Mouse (Mus musculus) urinary bladder, postnatal 25 days (tissue): ENCODE measurements around the gene Rpl12.
A peak's percentile ranks its signal among the peaks of the same experiment; 100 is the strongest.

Experiments
- DNase-seq: peaks from one replicate; pipeline ENCODE4 v3.0.0; 2022; ENCODE audit warnings: low spot score

Gene Rpl12

GRCm38 (mm10) chr2:32940483-32940882 lies 20.9 kb upstream of the Rpl12 start:
- no peak for DNase-seq

- no peak for DNase-seq
These were observed 13.9 kb upstream of the Rpl12 start for GRCm38 (mm10) chr2:32947454-32947853.

GRCm38 (mm10) chr2:32954581-32954980 lies 6.8 kb upstream of the Rpl12 start:
- DNase-seq: no peak

GRCm38 (mm10) chr2:32957344-32957743 lies 4.0 kb upstream of the Rpl12 start:
- DNase-seq: peak; percentile 36

- DNase-seq: no peak
These were observed 1.1 kb upstream of the Rpl12 start for GRCm38 (mm10) chr2:32960273-32960672.

- DNase-seq: peak; percentile 29
These were observed 909 bp downstream of the Rpl12 start for GRCm38 (mm10) chr2:32962062-32962874.

- no peak for DNase-seq
These were observed 1.5 kb downstream of the Rpl12 start for GRCm38 (mm10) chr2:32962875-32963220.

GRCm38 (mm10) chr2:32963544-32963943 lies 2.2 kb downstream of the Rpl12 start:
- DNase-seq: no peak

- DNase-seq: no peak
These were observed 2.6 kb downstream of the Rpl12 start for GRCm38 (mm10) chr2:32963981-32964380.

GRCm38 (mm10) chr2:32964659-32965457 lies 3.5 kb downstream of the Rpl12 start:
- no peak for DNase-seq

GRCm38 (mm10) chr2:32965511-32966183 lies 4.3 kb downstream of the Rpl12 start:
- no peak for DNase-seq

GRCm38 (mm10) chr2:32966184-32966688 lies 4.9 kb downstream of the Rpl12 start:
- no peak for DNase-seq

GRCm38 (mm10) chr2:32966689-32967631 lies 5.6 kb downstream of the Rpl12 start:
- peak; percentile 76 for DNase-seq

GRCm38 (mm10) chr2:32968024-32968614 lies 6.8 kb downstream of the Rpl12 start:
- no peak for DNase-seq

GRCm38 (mm10) chr2:32969326-32969725 lies 8.0 kb downstream of the Rpl12 start:
- no peak for DNase-seq

- DNase-seq: no peak
These were observed 9.9 kb downstream of the Rpl12 start for GRCm38 (mm10) chr2:32971235-32971634.

- DNase-seq: no peak
These were observed 12.9 kb downstream of the Rpl12 start for GRCm38 (mm10) chr2:32974216-32974615.

- DNase-seq: no peak
These were observed 15.8 kb downstream of the Rpl12 start for GRCm38 (mm10) chr2:32977114-32977513.

- DNase-seq: no peak
These were observed 17.3 kb downstream of the Rpl12 start for GRCm38 (mm10) chr2:32978675-32979074.

- DNase-seq: no peak
These were observed 18.3 kb downstream of the Rpl12 start for GRCm38 (mm10) chr2:32979675-32980074.

- no peak for DNase-seq
These were observed 19.9 kb downstream of the Rpl12 start for GRCm38 (mm10) chr2:32981281-32981680.
